Mouse (Mus musculus): ENCODE data around the gene Esyt3. TPM values are rescaled to one million over a fixed set of nuclear protein-coding genes. Genes with fewer than 3 reads are reported as not detected.

Esyt3 gene
- polyA plus RNA-seq, 1 experiment from 2014 or later: 0.46 TPM

- Histone ChIP-seq H3K4me3 (no peak overlapping the region), H3K4me2 (replicated peaks) (no peak overlapping the region), H3K27ac (replicated peaks) (peak overlapping the region; percentile 38; the same call in 1 of the 2 replicates), H3K9ac (replicated peaks) (no peak overlapping the region), H3K36me3 (peaks cover 20% of the 10 kb centered on the region; the same call in 1 of the 2 replicates), H3K27me3 (no peaks in the 10 kb centered on the region), H3K4me1 (no peaks in the 10 kb centered on the region), H3K9me3 (no peaks in the 10 kb centered on the region)
- ATAC-seq (replicated peaks): no peak; the same call in 1 of the 2 replicates
- WGBS: 78% methylated on average over 5 of the region's 5 CpGs
Observed at GRCm38 (mm10) chr9:99388078-99388477, 29.7 kb upstream of the Esyt3 start.

- Histone ChIP-seq H3K4me1 (no peaks in the 10 kb centered on the region), H3K9ac (replicated peaks) (no peak overlapping the region), H3K36me3 (peaks cover 5% of the 10 kb centered on the region; the same call in 1 of the 2 replicates), H3K27me3 (no peaks in the 10 kb centered on the region), H3K4me3 (no peak overlapping the region), H3K9me3 (no peaks in the 10 kb centered on the region), H3K27ac (replicated peaks) (no peak overlapping the region), H3K4me2 (replicated peaks) (no peak overlapping the region)
- no peak for ATAC-seq (replicated peaks)
- WGBS: 90% methylated on average over 9 of the region's 9 CpGs
Observed at GRCm38 (mm10) chr9:99382556-99382955, 24.2 kb upstream of the Esyt3 start.

- H3K27ac ChIP-seq (replicated peaks): no peak overlapping the region
- no peaks in the 10 kb centered on the region for H3K36me3 ChIP-seq
- no peak overlapping the region for H3K4me3 ChIP-seq
- H3K4me1 ChIP-seq: no peaks in the 10 kb centered on the region
- ATAC-seq (replicated peaks): no peak
- H3K27me3 ChIP-seq: no peaks in the 10 kb centered on the region
- no peak overlapping the region for H3K9ac ChIP-seq (replicated peaks)
- H3K9me3 ChIP-seq: no peaks in the 10 kb centered on the region
- 62% methylated on average over 5 of the region's 5 CpGs for WGBS
- H3K4me2 ChIP-seq (replicated peaks): no peak overlapping the region
Observed at GRCm38 (mm10) chr9:99379194-99379593, 20.8 kb upstream of the Esyt3 start.

- no peaks in the 10 kb centered on the region for H3K36me3 ChIP-seq
- H3K4me2 ChIP-seq (replicated peaks): no peak overlapping the region
- 10% methylated on average over 14 of the region's 14 CpGs for WGBS
- no peaks in the 10 kb centered on the region for H3K9me3 ChIP-seq
- no peaks in the 10 kb centered on the region for H3K4me1 ChIP-seq
- H3K27ac ChIP-seq (replicated peaks): no peak overlapping the region
- H3K4me3 ChIP-seq: no peak overlapping the region
- H3K9ac ChIP-seq (replicated peaks): no peak overlapping the region
- H3K27me3 ChIP-seq: no peaks in the 10 kb centered on the region
- 0 out of 2 replicates have a peak, but pooled peaks have one; percentile 32 for ATAC-seq (replicated peaks)
Observed at GRCm38 (mm10) chr9:99376591-99377418, 18.4 kb upstream of the Esyt3 start.

GRCm38 (mm10) chr9:99368431-99368830, 10.1 kb upstream of the Esyt3 start:
- Histone ChIP-seq H3K4me2 (replicated peaks) (no peak overlapping the region), H3K9ac (replicated peaks) (no peak overlapping the region), H3K4me3 (no peak overlapping the region), H3K27ac (replicated peaks) (no peak overlapping the region), H3K9me3 (no peaks in the 10 kb centered on the region), H3K36me3 (no peaks in the 10 kb centered on the region), H3K27me3 (no peaks in the 10 kb centered on the region), H3K4me1 (no peaks in the 10 kb centered on the region)
- no peak for ATAC-seq (replicated peaks)
- 85% methylated on average over 7 of the region's 7 CpGs for WGBS

GRCm38 (mm10) chr9:99365906-99366305, 7.5 kb upstream of the Esyt3 start:
- 83% methylated on average over 3 of the region's 3 CpGs for WGBS
- no peaks in the 10 kb centered on the region for H3K27me3 ChIP-seq

GRCm38 (mm10) chr9:99363076-99363475, 4.7 kb upstream of the Esyt3 start:
- H3K4me1 ChIP-seq: peaks cover 5% of the 10 kb centered on the region
- no peaks in the 10 kb centered on the region for H3K36me3 ChIP-seq
- no peak overlapping the region for H3K27ac ChIP-seq (replicated peaks)
- WGBS: 74% methylated on average over 8 of the region's 8 CpGs
- H3K27me3 ChIP-seq: peaks cover 11% of the 10 kb centered on the region; the same call in 1 of the 2 replicates
- no peak overlapping the region for H3K9ac ChIP-seq (replicated peaks)
- no peak overlapping the region for H3K4me3 ChIP-seq
- ATAC-seq (replicated peaks): no peak
- no peaks in the 10 kb centered on the region for H3K9me3 ChIP-seq
- H3K4me2 ChIP-seq (replicated peaks): no peak overlapping the region

More at GRCm38 (mm10) chr9:99365906-99366305, 7.5 kb upstream of the Esyt3 start:
- no peak for ATAC-seq (replicated peaks)
- H3K4me3 ChIP-seq: no peak overlapping the region
- no peak overlapping the region for H3K4me2 ChIP-seq (replicated peaks)
- no peaks in the 10 kb centered on the region for H3K4me1 ChIP-seq
- H3K36me3 ChIP-seq: no peaks in the 10 kb centered on the region
- H3K27ac ChIP-seq (replicated peaks): no peak overlapping the region
- no peaks in the 10 kb centered on the region for H3K9me3 ChIP-seq
- H3K9ac ChIP-seq (replicated peaks): no peak overlapping the region

- Histone ChIP-seq H3K27ac (replicated peaks) (no peak overlapping the region), H3K9me3 (no peaks in the 10 kb centered on the region), H3K27me3 (peaks cover 23% of the 10 kb centered on the region), H3K9ac (replicated peaks) (no peak overlapping the region), H3K4me1 (peaks cover 15% of the 10 kb centered on the region), H3K4me2 (replicated peaks) (no peak overlapping the region), H3K4me3 (no peak overlapping the region), H3K36me3 (no peaks in the 10 kb centered on the region)
- no peak for ATAC-seq (replicated peaks)
- 86% methylated on average over 9 of the region's 9 CpGs for WGBS
Observed at GRCm38 (mm10) chr9:99361946-99362345, 3.6 kb upstream of the Esyt3 start.

- no peaks in the 10 kb centered on the region for H3K9me3 ChIP-seq
- no peaks in the 10 kb centered on the region for H3K36me3 ChIP-seq
- no peak for ATAC-seq (replicated peaks)
- H3K4me2 ChIP-seq (replicated peaks): no peak overlapping the region
- H3K27me3 ChIP-seq: peaks cover 32% of the 10 kb centered on the region
- no peak overlapping the region for H3K27ac ChIP-seq (replicated peaks)
- H3K4me1 ChIP-seq: peaks cover 15% of the 10 kb centered on the region
- no peak overlapping the region for H3K4me3 ChIP-seq
- WGBS: 89% methylated on average over 15 of the region's 15 CpGs
- H3K9ac ChIP-seq (replicated peaks): no peak overlapping the region
Observed at GRCm38 (mm10) chr9:99359012-99359411, 655 bp upstream of the Esyt3 start.

- Histone ChIP-seq H3K4me1 (peaks cover 15% of the 10 kb centered on the region), H3K9me3 (no peaks in the 10 kb centered on the region), H3K27ac (replicated peaks) (no peak overlapping the region), H3K4me2 (replicated peaks) (peak overlapping the region; percentile 97), H3K9ac (replicated peaks) (peak overlapping the region; percentile 42; the same call in 1 of the 2 replicates), H3K36me3 (no peaks in the 10 kb centered on the region), H3K4me3 (peak overlapping the region; percentile 51), H3K27me3 (peaks cover 32% of the 10 kb centered on the region)
- 3% methylated on average over 19 of the region's 19 CpGs for WGBS
- peak; percentile 53; the same call in 1 of the 2 replicates for ATAC-seq (replicated peaks)
Observed at GRCm38 (mm10) chr9:99357561-99357920, 816 bp downstream of the Esyt3 start.

GRCm38 (mm10) chr9:99355971-99356370, 2.4 kb downstream of the Esyt3 start:
- H3K27me3 ChIP-seq: peaks cover 32% of the 10 kb centered on the region
- H3K36me3 ChIP-seq: no peaks in the 10 kb centered on the region
- H3K4me1 ChIP-seq: peaks cover 15% of the 10 kb centered on the region
- no peak for ATAC-seq (replicated peaks)
- H3K9me3 ChIP-seq: no peaks in the 10 kb centered on the region
- WGBS: 28% methylated on average over 5 of the region's 5 CpGs
- H3K4me2 ChIP-seq (replicated peaks): no peak overlapping the region
- H3K9ac ChIP-seq (replicated peaks): no peak overlapping the region
- H3K4me3 ChIP-seq: no peak overlapping the region
- H3K27ac ChIP-seq (replicated peaks): no peak overlapping the region

- Histone ChIP-seq H3K27me3 (peaks cover 32% of the 10 kb centered on the region), H3K4me1 (peaks cover 15% of the 10 kb centered on the region), H3K4me3 (no peak overlapping the region), H3K36me3 (no peaks in the 10 kb centered on the region), H3K9me3 (no peaks in the 10 kb centered on the region), H3K27ac (replicated peaks) (no peak overlapping the region), H3K9ac (replicated peaks) (no peak overlapping the region), H3K4me2 (replicated peaks) (no peak overlapping the region)
- no peak for ATAC-seq (replicated peaks)
- WGBS: 62% methylated on average over 5 of the region's 5 CpGs
Observed at GRCm38 (mm10) chr9:99354796-99355195, 3.6 kb downstream of the Esyt3 start.

All from forebrain, embryonic 15.5 days (tissue).